Mouse (Mus musculus): Measurements from ENCODE around the gene Rpgr.

GRCm38 (mm10) chrX:10080385-10080784 is 136.3 kb downstream of the Rpgr start:
- TF ChIP-seq POLR2A (IDR thresholded peaks at IDR 0.05; ENCODE audit: borderline replicate concordance, low read depth, low read length) (no peak), CTCF (IDR thresholded peaks at IDR 0.05; ENCODE audit: low read depth, low read length) (no peak)

All from bone marrow macrophage, adult 2 months (primary cell).